Mouse (Mus musculus) adrenal gland, adult (tissue): ENCODE results near the gene Smagp.

Experiments used
- DNase-seq, 2 experiments: peaks; one replicate each; pipeline ENCODE4 v3.0.0; 2022 to 2023; ENCODE audit warnings: low spot score in 1 of 2; ENCODE audit not compliant: inconsistent age in 2 of 2

Gene Smagp

GRCm38 (mm10) chr15:100666219-100666696, 29.5 kb upstream of the Smagp start:
- no peak for DNase-seq

GRCm38 (mm10) chr15:100665411-100666218, 28.9 kb upstream of the Smagp start:
- DNase-seq, result no peak

- DNase-seq, result no peak
Measured at GRCm38 (mm10) chr15:100664813-100665274, 28.1 kb upstream of the Smagp start.

- DNase-seq, result peak in 1 of 2 experiments; percentile 71
Measured at GRCm38 (mm10) chr15:100660805-100661204, 24.1 kb upstream of the Smagp start.

GRCm38 (mm10) chr15:100660306-100660705, 23.6 kb upstream of the Smagp start:
- DNase-seq, result peak; percentile 63 to 81

- no peak for DNase-seq
Measured at GRCm38 (mm10) chr15:100655201-100655600, 18.5 kb upstream of the Smagp start.

GRCm38 (mm10) chr15:100654271-100654670, 17.5 kb upstream of the Smagp start:
- DNase-seq, result no peak

GRCm38 (mm10) chr15:100651610-100652009, 14.9 kb upstream of the Smagp start:
- DNase-seq, result no peak

GRCm38 (mm10) chr15:100650111-100650510, 13.4 kb upstream of the Smagp start:
- DNase-seq, result no peak

GRCm38 (mm10) chr15:100646161-100646560, 9.4 kb upstream of the Smagp start:
- DNase-seq, result no peak

- DNase-seq, result no peak
Measured at GRCm38 (mm10) chr15:100642451-100642850, 5.7 kb upstream of the Smagp start.

- DNase-seq, result no peak
Measured at GRCm38 (mm10) chr15:100641226-100641810, 4.6 kb upstream of the Smagp start.

- no peak for DNase-seq
Measured at GRCm38 (mm10) chr15:100639972-100640750, 3.4 kb upstream of the Smagp start.

- DNase-seq, result peak; percentile 74 to 87
Measured at GRCm38 (mm10) chr15:100637661-100638060, 921 bp upstream of the Smagp start.

GRCm38 (mm10) chr15:100635851-100636645, 692 bp downstream of the Smagp start:
- DNase-seq, result no peak

- DNase-seq, result peak in 1 of 2 experiments; percentile 40
Measured at GRCm38 (mm10) chr15:100635239-100635638, 1.5 kb downstream of the Smagp start.

- peak in 1 of 2 experiments; percentile 32 for DNase-seq
Measured at GRCm38 (mm10) chr15:100633341-100633740, 3.4 kb downstream of the Smagp start.

GRCm38 (mm10) chr15:100632323-100632722, 4.4 kb downstream of the Smagp start:
- DNase-seq, result peak; percentile 40 to 69

- peak in 1 of 2 experiments; percentile 29 for DNase-seq
Measured at GRCm38 (mm10) chr15:100631454-100632170, 5.1 kb downstream of the Smagp start.

- peak in 1 of 2 experiments; percentile 21 for DNase-seq
Measured at GRCm38 (mm10) chr15:100630126-100630525, 6.6 kb downstream of the Smagp start.
